Mouse (Mus musculus) left cerebral cortex, postnatal 4 days (tissue): ENCODE measurements around the gene Uba6. TPM values are rescaled to one million over a fixed set of nuclear protein-coding genes. Genes with fewer than 3 reads are reported as not detected.

Source experiments
- DNase-seq: peaks from one replicate; pipeline ENCODE4 v3.0.0-alpha.2; 2022
- intact Hi-C: fragments of 180-260 bp; cut with DNase I; formaldehyde crosslinking; loops from one replicate; pipeline ENCODE4 v1.15.1; 2025
- total RNA-seq, 2 experiments: library from RNA; stranded (reverse); gene quantifications; 2 replicates each; pipeline ENCODE4 v1.2.3; 2021

Uba6 gene
- 10 to 100 TPM; 19.1 to 23.7 TPM for total RNA-seq

- peak; percentile 100 for DNase-seq
- intact Hi-C loops = no loop called here
Measured at GRCm38 (mm10) chr5:86172449-86173161, at the start of gene Uba6. TSS of gene Uba6 (minus strand) at chr5:86172803.

- intact Hi-C loops = loop anchor here (10.0 kb wide), 3 partner anchors 217 to 607 kb away; partner anchors contain the start of gene Ythdc1
- no peak for DNase-seq
Measured at GRCm38 (mm10) chr5:86197801-86198200, 25.2 kb upstream of the Uba6 start, which contains the start of gene Gnrhr. TSS of gene Gnrhr (minus strand) at chr5:86197901.

GRCm38 (mm10) chr5:86191356-86191755, 18.8 kb upstream of the Uba6 start:
- intact Hi-C loops = loop anchor here (10.0 kb wide), 3 partner anchors 223 to 613 kb away; partner anchors contain the start of gene Ythdc1
- no peak for DNase-seq

GRCm38 (mm10) chr5:86190770-86191169, 18.2 kb upstream of the Uba6 start:
- intact Hi-C loops = loop anchor here (10.0 kb wide), 3 partner anchors 224 to 614 kb away; partner anchors contain the start of gene Ythdc1
- peak; percentile 22 for DNase-seq

- DNase-seq = no peak
- intact Hi-C loops = loop anchor here (10.0 kb wide), 3 partner anchors 225 to 615 kb away; partner anchors contain the start of gene Ythdc1
Measured at GRCm38 (mm10) chr5:86190290-86190689, 17.7 kb upstream of the Uba6 start.

GRCm38 (mm10) chr5:86187441-86187840, 14.8 kb upstream of the Uba6 start:
- intact Hi-C loops = no loop called here

GRCm38 (mm10) chr5:86173778-86174177, 1.2 kb upstream of the Uba6 start:
- DNase-seq = no peak
- intact Hi-C loops = no loop called here

More at GRCm38 (mm10) chr5:86187441-86187840, 14.8 kb upstream of the Uba6 start:
- DNase-seq = no peak

- intact Hi-C loops = no loop called here
- no peak for DNase-seq
Measured at GRCm38 (mm10) chr5:86172088-86172448, 535 bp downstream of the Uba6 start.

- no peak for DNase-seq
- intact Hi-C loops = no loop called here
Measured at GRCm38 (mm10) chr5:86129828-86130227, 42.8 kb downstream of the Uba6 start.

- intact Hi-C loops = no loop called here
- DNase-seq = no peak
Measured at GRCm38 (mm10) chr5:86128749-86129148, 43.9 kb downstream of the Uba6 start.

GRCm38 (mm10) chr5:86118457-86119094, 54.0 kb downstream of the Uba6 start:
- intact Hi-C loops = loop anchor here (5.0 kb wide), 1 partner anchor 34 kb away; no protein-coding TSS in a partner anchor
- no peak for DNase-seq

GRCm38 (mm10) chr5:86113997-86114396, 58.6 kb downstream of the Uba6 start:
- no peak for DNase-seq
- intact Hi-C loops = no loop called here

- DNase-seq = no peak
- intact Hi-C loops = no loop called here
Measured at GRCm38 (mm10) chr5:86113037-86113436, 59.6 kb downstream of the Uba6 start.

GRCm38 (mm10) chr5:86111074-86111473, 61.5 kb downstream of the Uba6 start:
- intact Hi-C loops = no loop called here
- no peak for DNase-seq

GRCm38 (mm10) chr5:86106610-86107009, 66.0 kb downstream of the Uba6 start:
- DNase-seq = no peak
- intact Hi-C loops = loop anchor here (5.0 kb wide), 1 partner anchor 39 kb away; the partner anchor contains the start of gene Cenpc1

- intact Hi-C loops = no loop called here
- no peak for DNase-seq
Measured at GRCm38 (mm10) chr5:86102176-86102575, 70.4 kb downstream of the Uba6 start.

GRCm38 (mm10) chr5:86100621-86101020, 72.0 kb downstream of the Uba6 start:
- intact Hi-C loops = no loop called here
- DNase-seq = no peak

GRCm38 (mm10) chr5:86098988-86099387, 73.6 kb downstream of the Uba6 start:
- intact Hi-C loops = no loop called here
- DNase-seq = no peak

GRCm38 (mm10) chr5:86094754-86095153, 77.8 kb downstream of the Uba6 start:
- DNase-seq = no peak

GRCm38 (mm10) chr5:86086751-86087150, 85.9 kb downstream of the Uba6 start:
- intact Hi-C loops = no loop called here
- DNase-seq = no peak

More at GRCm38 (mm10) chr5:86094754-86095153, 77.8 kb downstream of the Uba6 start:
- intact Hi-C loops = no loop called here

- intact Hi-C loops = no loop called here
- no peak for DNase-seq
Measured at GRCm38 (mm10) chr5:86084979-86085378, 87.6 kb downstream of the Uba6 start.

GRCm38 (mm10) chr5:86083987-86084386, 88.6 kb downstream of the Uba6 start:
- intact Hi-C loops = no loop called here
- no peak for DNase-seq
